Mouse (Mus musculus): ENCODE results near the gene Slc41a1.

DNA sequence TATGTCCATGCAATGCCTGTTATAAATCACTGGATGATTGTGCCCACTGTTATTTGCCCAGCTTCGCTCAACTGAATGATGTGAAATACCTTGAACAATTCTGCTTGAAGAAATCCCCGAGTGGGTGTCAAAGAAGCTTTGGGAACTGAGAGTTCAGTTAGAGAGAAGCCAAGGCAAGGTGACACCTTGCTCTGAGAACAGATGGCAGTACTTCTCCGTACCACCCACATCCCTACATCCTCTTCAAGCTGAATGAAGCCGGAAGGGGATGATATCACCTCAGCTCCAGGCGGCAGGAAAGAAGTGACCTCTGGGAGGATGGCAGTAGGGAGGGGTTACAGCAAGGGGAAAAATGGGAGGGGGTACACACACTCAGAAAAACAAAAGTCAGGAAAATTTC, 3.7 kb upstream of the Slc41a1 start:
- TF ChIP-seq POLR2A (IDR thresholded peaks at IDR 0.05; ENCODE audit: insufficient read depth, low read depth, low read length), result no peak
- no peak for TF ChIP-seq CTCF (IDR thresholded peaks at IDR 0.05)
- TF ChIP-seq EP300 (IDR thresholded peaks at IDR 0.05; ENCODE audit: insufficient read depth, low read depth, low read length), result no peak
